Mouse (Mus musculus): ENCODE data around the gene Tagap.
A peak's percentile ranks its signal among the peaks of the same experiment; 100 is the strongest.

The Tagap gene

DNA sequence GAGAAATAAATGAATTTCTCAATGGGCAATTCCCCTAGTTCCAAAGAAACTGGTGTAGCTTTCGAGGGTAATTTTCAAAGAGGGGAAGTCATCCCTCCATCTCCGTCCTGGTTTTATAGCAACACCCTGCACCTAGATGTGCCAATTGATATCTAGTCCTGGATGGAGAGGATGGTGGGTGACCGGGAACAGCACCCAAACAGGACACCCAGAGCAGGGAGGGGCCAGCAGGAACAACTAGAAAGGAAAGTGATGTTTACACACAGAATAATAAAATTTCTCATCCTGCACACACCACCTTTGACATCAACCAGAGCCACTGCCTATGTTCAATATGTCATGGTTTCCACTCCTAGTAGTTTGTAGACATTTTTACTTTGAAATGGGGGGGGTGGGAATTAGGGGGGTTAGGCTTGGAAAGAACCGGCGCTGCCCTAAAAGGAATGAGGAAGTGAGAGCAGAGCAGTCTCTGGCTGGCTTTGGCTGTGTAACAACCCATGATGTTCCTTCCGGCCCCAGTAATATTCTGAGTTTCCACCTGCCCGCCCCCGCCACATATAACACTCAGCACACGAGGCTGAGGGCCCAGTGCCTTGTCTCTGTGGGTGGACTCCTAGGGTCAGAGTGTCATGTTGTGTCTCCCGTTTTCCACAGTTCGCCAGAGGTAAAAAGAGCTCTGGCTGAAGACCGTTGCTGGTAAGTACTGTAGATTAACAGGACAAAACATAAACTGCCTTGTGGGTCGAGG is at the start of gene Tagap:
Gene Tagap, plus strand, starts transcription at position 588 of the 748 bp plus-strand sequence.
- peak in 1 of 2 experiments; percentile 41 for DNase-seq

DNA sequence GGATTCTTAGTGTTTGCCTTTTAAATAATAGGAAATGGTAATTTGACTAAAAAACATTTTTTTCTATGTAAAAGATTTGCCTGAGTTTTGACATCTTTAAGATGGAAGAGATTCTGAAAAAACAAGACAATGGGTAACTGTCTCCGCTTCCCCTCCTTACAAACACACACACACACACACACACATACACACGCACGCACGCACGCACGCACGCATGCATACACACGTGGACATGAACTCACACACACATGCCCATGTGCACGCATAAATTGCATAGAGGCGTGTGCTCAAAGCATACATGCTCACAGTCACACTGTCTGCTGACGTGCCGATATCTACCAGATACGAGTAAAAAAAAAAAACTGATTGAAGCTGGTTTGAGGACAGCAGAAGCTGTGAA is 49.3 kb upstream of the Tagap start:
- peak in 1 of 2 experiments; percentile 18 for DNase-seq

DNA sequence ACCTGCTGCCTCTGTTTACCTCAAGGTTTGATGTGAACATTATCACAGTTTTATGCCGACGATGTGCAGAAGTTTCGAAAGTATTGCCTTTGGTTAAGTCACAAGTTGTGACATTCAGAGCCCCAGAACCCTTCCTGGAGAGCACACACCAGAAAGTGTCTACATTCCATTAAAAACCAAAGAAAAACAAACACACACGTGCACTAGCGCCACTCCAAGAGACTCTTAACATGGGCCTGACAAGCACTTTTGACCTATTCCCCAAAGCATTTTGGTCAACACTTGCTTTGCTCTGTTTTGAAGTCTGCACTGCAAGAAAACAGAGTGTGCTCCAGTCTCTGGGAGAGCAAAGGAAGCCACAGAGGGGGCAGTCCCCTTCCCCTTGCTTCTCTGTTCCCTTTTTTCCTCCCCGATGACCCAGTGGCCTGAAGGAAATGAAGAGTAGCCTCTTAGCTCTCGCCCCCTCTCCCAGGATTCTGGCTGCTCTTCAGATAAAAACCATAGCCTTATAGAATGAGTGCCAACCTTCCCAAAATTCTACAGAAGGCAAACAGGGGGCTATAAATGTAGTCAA is 48.5 kb upstream of the Tagap start:
- peak in 1 of 2 experiments; percentile 9 for DNase-seq

DNA sequence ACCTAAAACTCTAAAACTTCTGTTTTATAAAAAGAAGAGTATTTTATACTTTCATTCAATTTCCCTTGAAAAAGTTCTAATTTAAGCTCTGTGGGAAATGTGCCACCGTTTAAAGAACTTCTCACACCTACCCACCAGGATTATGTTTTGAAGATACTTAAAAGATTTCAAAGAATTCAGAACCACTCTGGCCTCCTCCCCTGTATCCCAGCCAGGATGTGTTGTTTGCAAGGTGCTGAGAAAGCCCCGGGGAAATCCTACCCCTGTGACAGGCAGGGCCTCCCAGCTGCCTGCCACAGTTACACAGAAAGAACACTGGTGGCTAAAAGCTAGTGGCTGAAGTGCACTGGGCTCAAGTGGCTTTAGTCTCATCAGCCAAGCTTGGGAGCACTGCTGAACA is 47.9 kb upstream of the Tagap start:
- peak in 1 of 2 experiments; percentile 19 for DNase-seq

DNA sequence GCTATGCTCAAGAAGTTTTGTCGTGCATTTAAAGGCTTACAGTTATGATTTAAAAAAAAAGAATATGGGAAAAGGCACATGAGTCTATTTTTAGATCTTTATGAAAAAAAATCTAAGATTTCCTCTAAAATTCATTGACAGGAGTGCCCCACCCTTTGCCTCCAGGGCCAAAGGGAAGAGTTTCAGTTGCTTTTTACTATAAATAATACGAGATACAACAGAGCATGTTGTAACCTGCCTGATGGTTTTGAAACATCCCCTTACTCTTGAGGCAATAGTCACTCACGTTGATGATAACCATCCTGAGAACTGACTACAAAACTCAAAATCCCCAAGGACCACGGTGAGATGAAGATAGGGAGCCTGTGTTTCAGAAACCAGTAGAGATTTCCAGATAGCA is 46.3 kb upstream of the Tagap start:
- no peak for DNase-seq

DNA sequence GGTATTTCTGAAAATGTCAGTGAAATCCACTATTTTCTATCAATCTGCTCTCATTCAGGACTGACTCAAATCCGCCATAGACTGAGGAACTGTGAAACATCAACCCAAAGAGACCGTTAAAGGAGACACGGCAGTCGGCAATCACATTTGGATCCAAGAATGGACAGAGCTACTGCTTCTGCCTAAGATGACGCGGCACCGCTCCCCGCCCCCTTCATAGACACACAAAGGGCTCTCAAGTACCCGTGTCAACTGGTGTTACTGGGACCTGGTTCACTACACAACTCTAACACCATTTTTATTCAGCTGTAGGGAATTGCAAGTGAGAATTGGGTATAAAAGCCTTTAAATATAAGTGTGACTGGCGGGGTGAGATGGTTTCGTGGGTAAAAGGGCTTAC is 42.7 kb upstream of the Tagap start:
- DNase-seq = peak in 1 of 2 experiments; percentile 17

DNA sequence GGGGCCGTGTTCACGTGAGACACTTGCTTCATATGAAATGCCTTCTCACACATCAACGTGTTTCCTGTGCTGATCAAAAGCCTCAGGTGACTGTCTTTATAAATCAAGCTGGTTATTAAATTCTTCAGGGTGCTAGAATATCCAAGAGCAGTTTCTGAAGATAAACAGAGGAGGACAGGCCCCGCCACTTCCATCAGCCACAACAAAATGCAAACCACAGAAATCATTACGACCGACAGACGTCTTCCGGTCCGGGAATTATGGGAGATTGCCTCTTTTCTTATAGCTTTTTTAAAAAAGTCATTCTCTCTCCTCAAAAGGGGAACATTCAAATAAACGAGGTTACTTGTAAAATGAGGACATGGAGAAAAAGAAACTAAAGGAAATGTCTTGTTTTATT is 41.2 kb upstream of the Tagap start:
- DNase-seq = peak in 1 of 2 experiments; percentile 9

DNA sequence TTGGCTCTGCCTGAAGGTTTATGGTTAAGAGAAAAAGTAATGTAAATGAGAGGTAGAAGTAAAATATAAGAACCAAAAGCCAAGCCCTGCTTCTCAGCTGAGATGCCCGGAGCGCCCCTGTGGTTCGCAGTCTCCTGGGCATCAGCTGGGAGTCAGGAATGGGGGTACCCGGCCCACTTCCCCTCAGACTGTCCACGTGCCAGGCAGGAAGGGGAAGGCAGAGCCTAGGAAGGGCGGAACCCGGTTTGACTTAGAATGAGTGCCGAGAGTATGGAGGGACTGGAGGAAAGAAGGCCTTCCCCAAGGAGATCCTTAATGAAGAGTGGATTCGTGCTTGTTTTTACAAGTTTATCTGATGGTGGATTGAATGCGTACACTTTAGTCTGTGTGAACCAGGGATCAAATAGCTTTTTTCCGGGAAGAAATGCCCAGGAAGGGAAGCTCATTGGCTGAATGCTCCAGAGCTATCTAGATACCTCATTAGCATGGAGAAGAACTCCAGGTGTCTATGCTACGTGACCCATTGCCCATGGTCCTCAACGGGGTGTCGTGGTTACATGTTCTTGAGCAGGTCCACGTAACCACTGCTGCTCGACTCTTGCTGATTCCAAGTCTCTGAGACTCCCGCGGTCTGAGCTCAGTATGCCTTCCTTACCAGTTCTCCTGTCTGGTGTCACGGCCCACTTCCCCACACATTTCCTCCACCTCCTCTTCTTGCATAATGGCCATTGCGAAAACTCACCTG is 38.6 kb upstream of the Tagap start:
- no peak for DNase-seq

DNA sequence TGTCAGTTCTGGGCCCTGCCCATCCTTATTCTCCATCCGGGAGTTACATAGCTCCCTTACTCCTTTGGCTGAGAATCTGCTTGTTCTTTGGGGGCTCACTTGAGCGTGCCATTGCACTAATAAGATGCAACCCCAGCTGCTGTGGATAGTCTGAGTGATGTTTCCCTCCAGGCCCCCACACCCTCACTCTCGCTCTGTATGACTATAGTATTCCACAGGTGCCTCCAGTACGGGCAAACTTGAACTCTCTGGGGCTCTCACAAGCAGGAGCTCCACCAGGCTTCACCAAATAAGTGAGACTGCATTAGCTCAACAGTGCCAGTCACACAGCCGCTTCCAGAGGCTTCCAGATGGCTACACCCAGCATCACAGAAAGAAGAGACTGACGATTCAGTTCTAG is 37.5 kb upstream of the Tagap start:
- no peak for DNase-seq

DNA sequence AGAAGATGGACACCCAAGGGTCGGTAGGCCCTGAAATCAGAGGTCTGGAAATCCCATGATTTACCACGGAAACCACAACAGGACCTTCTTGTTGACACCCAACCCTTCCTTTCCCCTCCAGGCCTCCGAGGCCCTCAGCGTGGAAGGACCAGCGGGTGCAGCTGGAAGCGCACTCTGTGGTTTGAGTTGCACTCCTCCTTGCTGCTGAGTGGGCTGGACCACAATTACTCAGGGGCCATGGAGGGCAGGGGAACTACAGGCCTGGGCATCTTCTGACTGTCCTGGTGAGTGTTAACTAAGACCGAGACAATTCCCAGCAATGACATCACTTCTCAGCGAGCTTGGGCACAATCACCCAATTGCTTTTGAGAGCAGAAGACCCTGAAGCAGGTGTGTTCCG is 36.8 kb upstream of the Tagap start:
- DNase-seq = no peak

DNA sequence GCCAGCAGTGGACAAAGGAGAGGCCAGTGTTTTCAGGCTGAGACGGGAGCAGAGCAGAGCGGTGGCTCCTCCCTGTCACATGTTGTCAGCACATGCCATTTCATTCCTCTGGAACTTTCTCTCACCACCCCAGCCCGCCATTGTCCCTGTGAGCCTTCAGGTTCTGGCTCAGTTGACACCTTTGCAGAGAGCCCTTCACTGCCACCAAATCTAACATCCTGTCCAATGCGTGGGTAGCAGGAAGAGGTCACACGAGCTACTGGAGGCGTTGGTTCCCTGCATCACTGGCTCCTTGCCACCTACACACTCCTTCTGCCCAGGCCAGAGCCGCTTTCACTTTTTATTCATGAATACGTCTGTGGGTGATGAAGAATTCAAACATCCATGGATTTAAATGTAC is 33.1 kb upstream of the Tagap start:
- no peak for DNase-seq

DNA sequence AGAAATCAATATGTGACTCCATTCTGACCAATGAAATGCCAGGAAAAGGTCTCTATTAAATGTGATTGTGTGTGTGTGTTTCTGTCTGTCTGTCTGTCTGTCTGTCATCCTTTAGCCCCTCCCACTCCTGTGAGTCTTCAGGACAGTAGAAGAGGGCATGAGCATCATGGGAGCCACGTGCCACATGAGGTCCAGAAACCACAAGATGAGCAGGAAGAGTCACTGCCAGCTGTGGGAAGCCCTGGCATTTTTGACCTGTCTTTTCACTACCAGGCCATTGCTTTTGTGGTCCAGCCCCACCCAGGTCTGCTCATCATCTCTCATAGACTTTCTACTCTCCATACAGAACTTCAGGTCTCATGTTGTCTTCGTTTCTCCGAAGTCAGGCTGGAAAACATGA is 31.7 kb upstream of the Tagap start:
- no peak for DNase-seq

DNA sequence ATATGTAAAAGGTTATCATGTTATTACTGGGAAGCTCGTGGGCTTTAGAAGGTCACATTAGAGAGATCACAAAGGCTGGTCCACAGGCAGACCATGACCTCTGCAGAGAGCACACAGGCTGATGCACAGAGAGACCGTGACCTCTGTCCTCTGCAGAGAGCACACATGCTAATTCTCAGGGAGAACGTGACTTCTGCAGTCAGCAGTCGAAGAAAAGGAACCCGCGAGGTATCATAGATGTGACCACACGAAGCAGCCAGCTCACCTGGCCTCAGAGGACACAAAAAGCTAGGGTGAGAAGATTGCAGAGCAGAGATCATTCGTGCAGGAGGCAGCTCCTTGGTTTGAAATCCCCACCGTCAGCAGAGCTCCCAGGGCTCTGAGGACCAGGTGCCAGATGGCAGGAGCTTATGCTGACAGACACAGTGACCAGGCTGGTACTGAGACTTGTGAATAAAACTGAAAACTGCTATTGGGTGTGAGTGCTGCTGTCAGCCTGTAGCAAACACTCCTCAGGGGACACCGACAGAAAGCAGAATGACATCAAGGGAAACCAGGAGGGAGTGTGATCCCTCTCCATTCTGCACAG is 29.7 kb upstream of the Tagap start:
- DNase-seq = no peak

DNA sequence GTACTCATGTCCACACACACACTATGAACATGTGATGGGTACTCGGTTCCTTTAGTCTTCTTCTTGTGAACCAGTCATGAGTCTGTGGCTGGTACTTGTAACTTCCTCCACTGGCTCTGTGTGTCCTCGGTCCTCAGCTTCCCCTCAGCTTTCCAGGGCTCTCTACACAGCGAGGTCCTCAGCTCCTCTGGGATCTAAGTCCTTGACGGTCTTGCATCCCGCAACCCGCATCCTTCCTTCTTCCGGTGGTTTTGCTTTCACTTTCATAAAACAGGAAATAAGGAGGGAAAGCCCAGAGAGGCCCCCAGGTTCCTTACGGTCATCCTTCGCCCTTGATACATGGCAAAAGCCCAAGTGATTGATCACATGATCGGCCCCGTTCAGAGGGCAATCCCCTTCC is 28.7 kb upstream of the Tagap start:
- no peak for DNase-seq

DNA sequence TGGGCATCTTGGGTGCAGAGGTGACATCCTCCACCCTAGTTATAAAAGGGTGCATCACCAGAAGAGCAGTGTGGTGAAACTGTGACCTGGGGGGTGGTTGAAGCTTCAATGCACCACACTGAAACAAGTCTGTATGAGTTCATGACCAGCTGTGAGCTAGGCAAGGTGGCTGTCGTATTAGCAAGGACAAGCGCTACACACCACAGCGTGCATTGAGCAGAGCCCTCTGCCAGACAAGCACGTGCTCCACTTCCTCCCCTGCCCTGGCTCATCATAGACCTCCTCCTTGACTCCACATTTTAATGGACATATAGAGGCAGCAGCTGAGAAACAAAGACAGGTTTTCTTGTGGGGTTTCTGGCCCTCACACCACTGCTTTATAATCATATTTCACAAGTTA is 28.0 kb upstream of the Tagap start:
- DNase-seq = no peak

DNA sequence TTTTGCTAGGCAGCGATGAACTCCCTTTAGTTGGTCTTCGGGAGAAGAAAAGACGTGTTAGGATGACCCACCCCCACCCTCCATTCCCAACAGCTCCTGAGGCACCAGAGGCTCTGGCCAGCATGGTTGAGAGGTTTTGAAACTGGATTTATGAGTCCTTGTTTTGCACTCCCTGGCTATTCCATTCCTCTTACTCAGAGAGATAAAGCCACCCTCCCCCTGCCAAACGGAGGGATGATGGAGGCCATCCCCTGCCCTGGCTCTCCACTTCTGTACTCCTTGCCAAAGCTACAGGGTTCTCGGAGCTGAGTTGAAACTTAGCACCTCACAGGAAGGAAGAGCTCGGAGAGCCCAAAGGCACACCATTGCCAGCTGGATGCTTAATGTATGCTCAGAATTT is 26.6 kb upstream of the Tagap start:
- no peak for DNase-seq

DNA sequence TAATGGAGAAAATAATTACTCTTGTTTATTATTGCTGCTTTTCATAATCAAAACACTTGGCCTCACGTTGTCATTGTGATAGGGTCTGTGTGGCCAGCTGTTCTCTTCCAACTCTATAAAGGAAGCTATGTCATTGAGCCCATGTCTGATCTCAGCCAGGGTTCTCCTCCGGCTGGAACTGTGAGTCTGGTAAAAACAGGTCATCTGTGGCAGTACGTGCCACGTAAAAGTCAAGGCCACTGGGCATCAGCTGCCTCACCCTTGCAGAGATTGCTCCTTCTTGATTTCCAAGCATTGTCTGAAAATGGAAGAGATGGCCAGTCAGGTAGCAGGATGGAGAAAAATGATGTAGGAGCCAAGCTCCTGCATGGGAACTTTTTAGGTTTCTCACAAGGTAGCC is 25.8 kb upstream of the Tagap start:
- no peak for DNase-seq

DNA sequence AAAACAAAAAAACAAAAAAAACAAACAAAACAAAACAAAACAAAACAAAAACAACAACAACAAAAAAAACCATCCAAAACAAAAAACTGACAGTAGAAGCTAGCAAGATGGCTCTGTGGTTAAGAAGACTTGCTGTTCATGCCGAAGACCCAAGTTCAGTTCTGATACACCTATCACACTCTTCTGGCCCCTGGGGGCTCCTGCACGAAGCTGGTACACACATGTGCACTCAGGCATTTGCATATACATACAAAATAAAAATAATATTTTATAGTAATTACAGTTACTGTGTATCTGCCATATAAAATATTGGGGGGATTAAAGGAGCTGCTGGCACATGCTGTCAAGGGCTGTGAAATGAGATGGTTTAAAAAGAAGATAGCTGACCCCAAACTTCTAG is 24.3 kb upstream of the Tagap start:
- no peak for DNase-seq

DNA sequence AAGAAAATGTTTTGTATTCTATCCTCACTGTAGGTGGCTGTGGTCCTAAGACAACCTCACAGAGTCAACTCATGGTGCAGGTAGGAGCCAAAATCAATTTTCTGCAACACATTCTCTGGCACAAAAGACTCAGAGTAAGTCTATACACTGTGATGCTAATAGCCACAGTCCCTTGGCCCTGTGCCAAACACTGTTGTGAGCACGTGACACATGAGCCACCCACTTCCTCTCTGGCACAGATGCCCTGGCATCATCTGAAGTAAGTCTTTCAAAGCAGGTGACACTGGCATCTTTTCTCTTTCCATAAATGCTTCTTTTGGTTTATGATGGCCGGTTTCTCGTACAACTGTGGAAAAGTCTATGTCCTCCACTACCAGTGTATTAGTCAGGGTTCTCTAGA is 23.4 kb upstream of the Tagap start:
- peak in 1 of 2 experiments; percentile 13 for DNase-seq

DNA sequence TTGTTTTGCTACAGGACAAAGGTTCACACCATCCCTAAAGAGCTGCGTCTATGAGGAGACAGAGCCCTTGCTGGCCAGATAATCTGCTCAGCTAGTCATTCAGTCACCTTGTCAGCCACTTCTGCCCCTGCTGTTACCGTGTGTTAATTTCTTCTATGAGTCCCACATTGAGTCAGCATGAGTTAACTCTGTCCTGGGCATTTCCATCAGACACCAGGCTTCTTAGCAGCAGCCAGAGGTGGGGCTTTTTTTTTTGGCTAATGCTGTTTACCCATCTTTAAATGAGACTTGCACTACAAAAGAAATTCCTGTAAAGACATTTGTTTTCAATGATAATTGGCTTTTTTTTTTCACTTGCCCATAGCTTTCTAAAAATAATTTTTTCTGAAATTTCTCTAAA is 20.8 kb upstream of the Tagap start:
- no peak for DNase-seq

DNA sequence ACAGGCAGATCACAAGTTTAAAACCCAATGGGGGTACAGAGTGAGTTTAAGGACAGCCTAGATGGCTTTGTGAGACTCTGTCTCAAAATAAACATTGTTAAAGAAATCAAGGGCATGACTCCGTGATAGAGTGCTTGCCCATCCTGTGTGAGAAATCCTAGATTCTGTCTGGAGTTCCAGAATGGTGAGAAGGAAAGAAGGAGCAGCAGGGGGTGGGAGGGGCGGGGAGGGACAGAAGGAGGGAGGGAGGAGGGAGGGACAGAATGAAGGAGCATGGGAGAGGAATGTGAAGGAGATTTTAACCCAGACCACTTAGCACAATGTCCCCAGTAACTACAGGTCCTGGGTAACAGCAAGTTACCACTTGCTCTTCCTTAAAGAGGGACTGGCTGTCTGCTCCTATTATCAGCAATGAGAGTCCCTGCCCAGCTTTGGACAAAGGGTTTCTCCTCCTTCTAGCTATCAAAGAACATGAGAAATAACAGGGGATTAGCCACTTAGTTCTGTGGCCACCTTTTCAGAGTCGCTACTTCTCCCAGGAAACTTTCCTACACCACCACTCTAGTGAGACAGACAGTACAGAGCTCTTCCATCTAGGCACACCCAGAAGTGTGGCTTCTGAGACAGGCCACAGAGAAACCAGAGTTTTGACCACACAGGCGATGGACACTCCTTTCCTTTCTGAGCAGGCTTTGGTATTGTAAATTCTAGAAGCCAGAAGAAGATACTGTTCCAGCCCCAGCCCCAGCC is 19.7 kb upstream of the Tagap start:
- no peak for DNase-seq

DNA sequence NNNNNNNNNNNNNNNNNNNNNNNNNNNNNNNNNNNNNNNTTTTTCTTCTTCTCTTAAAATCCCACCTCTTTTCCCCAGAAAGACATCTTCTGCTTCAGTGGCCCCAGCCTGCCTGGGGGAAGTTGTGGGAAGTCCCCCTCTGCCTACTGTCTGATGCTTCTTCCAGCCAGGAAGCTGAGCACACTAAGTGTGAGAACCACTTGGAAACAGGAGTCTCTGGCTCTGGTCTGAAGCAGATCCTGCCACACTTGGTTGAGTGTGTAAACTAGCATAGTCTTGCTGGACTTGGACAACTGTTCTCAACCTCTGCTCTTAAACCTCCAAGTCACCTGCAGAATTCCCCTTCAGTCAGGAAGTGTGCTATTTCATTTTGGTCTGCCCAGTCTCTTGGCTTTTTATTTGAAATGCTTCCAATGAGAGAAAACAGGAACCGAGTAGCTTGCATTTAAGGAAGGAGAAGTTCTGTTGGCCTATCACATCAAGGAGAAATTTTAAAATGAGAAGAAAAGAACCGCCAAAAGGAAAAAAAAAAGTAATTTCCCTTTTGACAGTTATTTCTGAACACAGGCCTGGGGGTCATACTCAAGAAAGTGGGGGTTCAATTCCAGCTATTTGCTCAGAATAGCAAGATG is 11.1 kb upstream of the Tagap start:
- DNase-seq = no peak

DNA sequence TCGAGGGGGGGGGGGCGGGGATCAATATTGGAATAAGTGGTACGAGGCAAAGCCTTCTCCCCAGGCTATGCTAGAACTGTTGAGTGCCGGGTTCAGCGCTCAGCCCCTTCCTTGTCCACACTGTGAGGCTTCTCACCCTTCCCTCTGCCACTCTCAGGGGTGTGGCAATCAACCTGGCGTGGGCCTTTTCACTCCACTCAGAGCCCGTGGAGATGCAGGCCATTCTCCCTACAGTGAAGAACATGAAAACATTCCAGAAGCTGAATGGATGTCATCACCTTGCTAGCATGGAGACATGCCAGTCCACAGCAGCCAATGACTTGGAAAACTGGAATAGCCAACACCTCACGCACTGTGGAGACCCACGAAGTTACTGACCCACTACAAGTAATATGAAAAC is 10.0 kb upstream of the Tagap start:
- DNase-seq = no peak

All from kidney, postnatal 25 days (tissue).